Mouse (Mus musculus) brain, embryonic 14.5 days (tissue): ENCODE data around the gene Gmpr.

Experiments used
- CTCF ChIP-seq: fragments of 200-500 bp; IDR thresholded peaks from 2 replicates; pipeline ENCODE4 v1.5.1; 2012; ENCODE audit warnings: inconsistent platforms, mild to moderate bottlenecking, moderate library complexity, borderline replicate concordance; ENCODE audit not compliant: insufficient read depth, insufficient read length; ENCODE audit errors: extremely low read depth
- POLR2A ChIP-seq: fragments of 200-500 bp; IDR thresholded peaks from 2 replicates; pipeline ENCODE4 v1.6.1; 2012; ENCODE audit warnings: mild to moderate bottlenecking, inconsistent platforms, borderline replicate concordance; ENCODE audit not compliant: poor library complexity, insufficient read depth, insufficient read length, severe bottlenecking; ENCODE audit errors: extremely low read depth

- TF ChIP-seq CTCF (no peak), POLR2A (no peak)
Measured at GRCm38 (mm10) chr13:45483215-45483614, 24.0 kb upstream of the Gmpr start.
